In the genomic region with DNA sequence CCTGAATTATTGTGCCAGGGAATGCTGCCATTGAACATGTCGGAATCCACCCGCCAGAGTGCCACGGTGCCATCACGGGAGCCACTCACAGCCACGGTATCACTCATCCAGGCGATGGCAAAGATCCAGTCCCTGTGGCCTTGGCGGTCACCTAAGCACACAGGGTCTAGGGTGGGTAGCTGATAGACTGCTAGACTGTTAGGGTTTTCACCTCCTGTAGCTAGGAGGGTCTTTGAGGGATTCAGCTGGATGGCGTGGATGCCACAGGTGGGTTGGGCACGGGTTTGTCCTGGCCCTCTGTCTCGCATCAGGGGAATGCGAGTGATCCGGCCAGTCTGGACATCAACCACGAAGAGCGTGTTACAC, we compare ENCODE assay signal across 8 mouse cellular contexts. TPM values are rescaled to one million over a fixed set of nuclear protein-coding genes. Genes with fewer than 3 reads are reported as not detected.
A peak's percentile ranks its signal among the peaks of the same experiment; 100 is the strongest.
DNase-seq lines count a peak whose midpoint lies in the region; ATAC-seq and TF ChIP-seq lines count a peak whose summit lies in the region.
"Had no signal": no experiment of that assay in that cellular context is flagged by ENCODE, and none has a peak within 500 bp of the region (broad histone marks: within the 10 kb centered on the region; RNA-seq: fewer than 3 reads in every experiment).

No protein-coding gene starts in this region.

- DNase-seq in lung, postnatal 10 days = no peak
- no peak for DNase-seq in stomach, postnatal 0 days (ENCODE audit: low spot score)
- no peak for DNase-seq in adrenal gland, postnatal 14 days
- DNase-seq in adrenal gland, postnatal 25 days = no peak
- DNase-seq: layer of hippocampus, postnatal 36 days had no signal

- H3K36me3 ChIP-seq in lung, embryonic 16.5 days (ENCODE audit: control insufficient read depth, insufficient read depth, low read length) = no peaks in the 10 kb centered on the region
- no peaks in the 10 kb centered on the region for H3K36me3 ChIP-seq in forebrain, embryonic 16.5 days (ENCODE audit: control insufficient read depth, insufficient read depth)
- no peaks in the 10 kb centered on the region for H3K36me3 ChIP-seq in liver, embryonic 12.5 days
- H3K36me3 ChIP-seq in stomach, postnatal 0 days (ENCODE audit: control insufficient read depth, insufficient read depth, low read length) = no peaks in the 10 kb centered on the region

- WGBS in lung, embryonic 16.5 days = 67% methylated on average over 14 of the region's 14 CpGs
- 68% methylated on average over 14 of the region's 14 CpGs for WGBS in forebrain, embryonic 16.5 days
- 59% methylated on average over 14 of the region's 14 CpGs for WGBS in liver, embryonic 12.5 days (ENCODE audit: insufficient replicate concordance)
- 63% methylated on average over 14 of the region's 14 CpGs for WGBS in stomach, postnatal 0 days

- no peak for TF ChIP-seq EP300 in stomach, postnatal 0 days (optimal IDR thresholded peaks at IDR 0.05)

- H3K4me3 ChIP-seq in lung, embryonic 16.5 days (ENCODE audit: low read length) = peak overlapping the region; percentile 48
- H3K4me3 ChIP-seq in forebrain, embryonic 16.5 days (replicated peaks; ENCODE audit: low read length) = peak overlapping the region; percentile 53
- H3K4me3 ChIP-seq in liver, embryonic 12.5 days = no peak overlapping the region; the same call in 1 of the 2 replicates
- peak overlapping the region; percentile 48 for H3K4me3 ChIP-seq in stomach, postnatal 0 days (ENCODE audit: low read depth, low read length)

- H3K27ac ChIP-seq in lung, embryonic 16.5 days (ENCODE audit: low read length) = no peak overlapping the region
- no peak overlapping the region for H3K27ac ChIP-seq in forebrain, embryonic 16.5 days (ENCODE audit: low read length)
- no peak overlapping the region for H3K27ac ChIP-seq in liver, embryonic 12.5 days
- H3K27ac ChIP-seq in stomach, postnatal 0 days (replicated peaks) = no peak overlapping the region

- TF ChIP-seq CTCF in stomach, postnatal 0 days (IDR thresholded peaks at IDR 0.05; ENCODE audit: low read depth) = no peak

- H3K4me1 ChIP-seq in lung, embryonic 16.5 days (replicated peaks; ENCODE audit: control insufficient read depth, insufficient read depth, low read length) = no peaks in the 10 kb centered on the region
- no peaks in the 10 kb centered on the region for H3K4me1 ChIP-seq in forebrain, embryonic 16.5 days (replicated peaks; ENCODE audit: control insufficient read depth, insufficient read depth, low read length)
- no peaks in the 10 kb centered on the region for H3K4me1 ChIP-seq in liver, embryonic 12.5 days
- no peaks in the 10 kb centered on the region for H3K4me1 ChIP-seq in stomach, postnatal 0 days (replicated peaks; ENCODE audit: control insufficient read depth, insufficient read depth)

- H3K27me3 ChIP-seq in lung, embryonic 16.5 days (ENCODE audit: control insufficient read depth, insufficient read depth, low read depth, low read length) = no peaks in the 10 kb centered on the region
- H3K27me3 ChIP-seq in forebrain, embryonic 16.5 days (replicated peaks; ENCODE audit: control insufficient read depth, insufficient read depth, low read length) = no peaks in the 10 kb centered on the region
- H3K27me3 ChIP-seq in liver, embryonic 12.5 days (replicated peaks) = no peaks in the 10 kb centered on the region
- no peaks in the 10 kb centered on the region for H3K27me3 ChIP-seq in stomach, postnatal 0 days (ENCODE audit: control insufficient read depth, insufficient read depth, low read length)

- peak overlapping the region; percentile 72 for H3K4me2 ChIP-seq in lung, embryonic 16.5 days (ENCODE audit: low read depth, low read length)
- peak overlapping the region; percentile 70 for H3K4me2 ChIP-seq in forebrain, embryonic 16.5 days (ENCODE audit: low read length)
- H3K4me2 ChIP-seq in liver, embryonic 12.5 days = peak overlapping the region; percentile 55
- H3K4me2 ChIP-seq in stomach, postnatal 0 days (replicated peaks; ENCODE audit: low read depth) = peak overlapping the region; percentile 65

- no peak overlapping the region; the same call in 1 of the 2 replicates for H3K9ac ChIP-seq in lung, embryonic 16.5 days (ENCODE audit: low read length)
- no peak overlapping the region for H3K9ac ChIP-seq in forebrain, embryonic 16.5 days (replicated peaks; ENCODE audit: low read depth, low read length)
- no peak overlapping the region for H3K9ac ChIP-seq in liver, embryonic 12.5 days
- H3K9ac ChIP-seq in stomach, postnatal 0 days (ENCODE audit: low read length) = no peak overlapping the region; the same call in 1 of the 2 replicates

- H3K9me3 ChIP-seq in lung, embryonic 16.5 days (ENCODE audit: control insufficient read depth, low read length) = no peaks in the 10 kb centered on the region
- no peaks in the 10 kb centered on the region for H3K9me3 ChIP-seq in forebrain, embryonic 16.5 days (ENCODE audit: control insufficient read depth, low read length)
- H3K9me3 ChIP-seq in liver, embryonic 12.5 days (replicated peaks) = no peaks in the 10 kb centered on the region
- no peaks in the 10 kb centered on the region for H3K9me3 ChIP-seq in stomach, postnatal 0 days (ENCODE audit: control insufficient read depth, low read length)

- no peak for ATAC-seq in lung, embryonic 16.5 days (ENCODE audit: low read depth)
- ATAC-seq in forebrain, embryonic 16.5 days = peak; percentile 12; the same call in 1 of the 2 replicates
- no peak for ATAC-seq in liver, embryonic 12.5 days
- no peak for ATAC-seq in stomach, postnatal 0 days (ENCODE audit: low FRiP score, low TSS enrichment)

RNA-seq across cellular contexts. Expression of a gene that starts 0.9 kb away (rescaled TPM):
- 0.79 and 0.85 TPM in 2 replicates for polyA plus RNA-seq in lung, embryonic 16.5 days (2015; fragmentation: Nextera tagmentation; extraction: Ambion mirVana)
- 1.1 and 1.4 TPM in 2 replicates for polyA plus RNA-seq in forebrain, embryonic 16.5 days (2015; fragmentation: Nextera tagmentation; extraction: Ambion mirVana)
- 0.29 and 0.41 TPM in 2 replicates for polyA plus RNA-seq in liver, embryonic 12.5 days (2016; fragmentation: Nextera tagmentation; extraction: Ambion mirVana)
- polyA plus RNA-seq in stomach, postnatal 0 days (2015; fragmentation: Nextera tagmentation; extraction: Ambion mirVana) = 0.76 and 0.86 TPM in 2 replicates
- total RNA-seq in adrenal gland, postnatal 14 days (2021) = 0.11 TPM in 1 of 2 replicates, not detected in the other
- total RNA-seq in adrenal gland, postnatal 25 days (2021) = not detected in 2 replicates
